Mouse (Mus musculus) kidney, adult 9 months (tissue): Measurements from ENCODE around the gene Pogz.

ENCODE experiments used
- DNase-seq: peaks from one replicate; pipeline ENCODE4 v3.0.0; 2022

Pogz gene

GRCm38 (mm10) chr3:94837183-94837890 lies at the start of gene Pogz:
Pogz (plus strand) TSS chr3:94837567.
- DNase-seq, result peak; percentile 98

GRCm38 (mm10) chr3:94789071-94789470 lies 48.3 kb upstream of the Pogz start:
- no peak for DNase-seq

- DNase-seq, result no peak
Measured at GRCm38 (mm10) chr3:94789516-94789915, 47.9 kb upstream of the Pogz start.

- no peak for DNase-seq
Measured at GRCm38 (mm10) chr3:94792258-94792657, 45.1 kb upstream of the Pogz start.

- DNase-seq, result no peak
Measured at GRCm38 (mm10) chr3:94793672-94794071, 43.7 kb upstream of the Pogz start.

- DNase-seq, result no peak
Measured at GRCm38 (mm10) chr3:94794359-94794758, 43.0 kb upstream of the Pogz start.

- no peak for DNase-seq
Measured at GRCm38 (mm10) chr3:94795596-94796140, 41.7 kb upstream of the Pogz start.

GRCm38 (mm10) chr3:94796181-94796580 lies 41.2 kb upstream of the Pogz start:
- no peak for DNase-seq

GRCm38 (mm10) chr3:94804146-94804545 lies 33.2 kb upstream of the Pogz start:
- DNase-seq, result no peak

- DNase-seq, result no peak
Measured at GRCm38 (mm10) chr3:94804976-94805375, 32.4 kb upstream of the Pogz start.

GRCm38 (mm10) chr3:94808296-94808695 lies 29.1 kb upstream of the Pogz start:
- DNase-seq, result no peak

GRCm38 (mm10) chr3:94811628-94812027 lies 25.7 kb upstream of the Pogz start:
- peak; percentile 67 for DNase-seq

GRCm38 (mm10) chr3:94813651-94814050 lies 23.7 kb upstream of the Pogz start:
- DNase-seq, result no peak

GRCm38 (mm10) chr3:94814063-94814462 lies 23.3 kb upstream of the Pogz start:
- DNase-seq, result no peak

GRCm38 (mm10) chr3:94814663-94815062 lies 22.7 kb upstream of the Pogz start:
- no peak for DNase-seq

GRCm38 (mm10) chr3:94815603-94816002 lies 21.8 kb upstream of the Pogz start:
- no peak for DNase-seq

- peak; percentile 79 for DNase-seq
Measured at GRCm38 (mm10) chr3:94817731-94818130, 19.6 kb upstream of the Pogz start.

- DNase-seq, result no peak
Measured at GRCm38 (mm10) chr3:94819452-94820425, 17.6 kb upstream of the Pogz start.

GRCm38 (mm10) chr3:94821008-94821638 lies 16.2 kb upstream of the Pogz start:
- DNase-seq, result peak; percentile 54

- DNase-seq, result no peak
Measured at GRCm38 (mm10) chr3:94822082-94822481, 15.3 kb upstream of the Pogz start.

GRCm38 (mm10) chr3:94824110-94824509 lies 13.3 kb upstream of the Pogz start:
- no peak for DNase-seq

- DNase-seq, result no peak
Measured at GRCm38 (mm10) chr3:94832100-94832499, 5.3 kb upstream of the Pogz start.

GRCm38 (mm10) chr3:94832701-94833100 lies 4.7 kb upstream of the Pogz start:
- DNase-seq, result peak; percentile 65
